Mouse (Mus musculus) heart, postnatal 4 days (tissue): Measurements from ENCODE around the gene Col19a1. TPM values are rescaled to one million over a fixed set of nuclear protein-coding genes. Genes with fewer than 3 reads are reported as not detected.
A peak's percentile ranks its signal among the peaks of the same experiment; 100 is the strongest.

ENCODE experiments used
- DNase-seq: peaks from one replicate; pipeline ENCODE4 v3.0.0; 2021
- total RNA-seq, 2 experiments: library from RNA; stranded (reverse); gene quantifications; 2 replicates each; pipeline ENCODE4 v1.2.3; 2021

Col19a1 gene
- total RNA-seq, 2 experiments from 2014 or later, result not detected

- DNase-seq, result peak; percentile 6
Observed at GRCm38 (mm10) chr1:24225825-24226526, 361.3 kb downstream of the Col19a1 start.

GRCm38 (mm10) chr1:24222981-24223612 is 364.2 kb downstream of the Col19a1 start:
- no peak for DNase-seq

GRCm38 (mm10) chr1:24222231-24222630 is 365.0 kb downstream of the Col19a1 start:
- no peak for DNase-seq

- no peak for DNase-seq
Observed at GRCm38 (mm10) chr1:24219041-24219440, 368.2 kb downstream of the Col19a1 start.

Other genes starting within 250 kb of the Col19a1 start
- gene Lmbrd1, start 91.2 kb upstream of the Col19a1 start, total RNA-seq, result 10 to 100 TPM; 28.8 TPM